Mouse (Mus musculus): Measurements from ENCODE around the gene Fmnl2. TPM values are rescaled to one million over a fixed set of nuclear protein-coding genes. Genes with fewer than 3 reads are reported as not detected.

The Fmnl2 gene
- polyA plus RNA-seq, 1 experiment from 2014 or later: 2.0 TPM

GRCm38 (mm10) chr2:53101885-53102740 lies 244.5 kb downstream of the Fmnl2 start:
- no peak for ATAC-seq (replicated peaks; ENCODE audit: insufficient number of reproducible peaks, low FRiP score, low TSS enrichment)
- Histone ChIP-seq H3K9me3 (replicated peaks; ENCODE audit: control insufficient read depth, low read length) (no peaks in the 10 kb centered on the region), H3K9ac (ENCODE audit: low read depth, low read length) (no peak overlapping the region), H3K4me1 (ENCODE audit: control insufficient read depth, insufficient read depth, low read length) (no peaks in the 10 kb centered on the region), H3K27me3 (ENCODE audit: control insufficient read depth, insufficient read depth, low read length) (no peaks in the 10 kb centered on the region), H3K4me3 (ENCODE audit: low read depth, low read length) (no peak overlapping the region), H3K27ac (ENCODE audit: low read depth, low read length) (no peak overlapping the region), H3K4me2 (no peak overlapping the region), H3K36me3 (ENCODE audit: control insufficient read depth, insufficient read depth, low read length) (no peaks in the 10 kb centered on the region)
- 82% methylated on average over 11 of the region's 11 CpGs for WGBS (ENCODE audit: insufficient replicate concordance)

GRCm38 (mm10) chr2:53102901-53103300 lies 245.2 kb downstream of the Fmnl2 start:
- no peaks in the 10 kb centered on the region for H3K27me3 ChIP-seq (ENCODE audit: control insufficient read depth, insufficient read depth, low read length)
- no peak overlapping the region for H3K9ac ChIP-seq (ENCODE audit: low read depth, low read length)
- WGBS (ENCODE audit: insufficient replicate concordance): 87% methylated on average over 2 of the region's 2 CpGs
- H3K9me3 ChIP-seq (replicated peaks; ENCODE audit: control insufficient read depth, low read length): no peaks in the 10 kb centered on the region
- no peak for ATAC-seq (replicated peaks; ENCODE audit: insufficient number of reproducible peaks, low FRiP score, low TSS enrichment)
- no peak overlapping the region for H3K4me2 ChIP-seq
- H3K36me3 ChIP-seq (ENCODE audit: control insufficient read depth, insufficient read depth, low read length): no peaks in the 10 kb centered on the region
- no peak overlapping the region for H3K4me3 ChIP-seq (ENCODE audit: low read depth, low read length)
- no peaks in the 10 kb centered on the region for H3K4me1 ChIP-seq (ENCODE audit: control insufficient read depth, insufficient read depth, low read length)
- no peak overlapping the region for H3K27ac ChIP-seq (ENCODE audit: low read depth, low read length)

- H3K4me2 ChIP-seq: no peak overlapping the region
- no peaks in the 10 kb centered on the region for H3K27me3 ChIP-seq (ENCODE audit: control insufficient read depth, insufficient read depth, low read length)
- no peak overlapping the region for H3K4me3 ChIP-seq (ENCODE audit: low read depth, low read length)
- no peaks in the 10 kb centered on the region for H3K4me1 ChIP-seq (ENCODE audit: control insufficient read depth, insufficient read depth, low read length)
- H3K9ac ChIP-seq (ENCODE audit: low read depth, low read length): no peak overlapping the region
- 82% methylated on average over 10 of the region's 10 CpGs for WGBS (ENCODE audit: insufficient replicate concordance)
- H3K27ac ChIP-seq (ENCODE audit: low read depth, low read length): no peak overlapping the region
- no peaks in the 10 kb centered on the region for H3K36me3 ChIP-seq (ENCODE audit: control insufficient read depth, insufficient read depth, low read length)
- no peak for ATAC-seq (replicated peaks; ENCODE audit: insufficient number of reproducible peaks, low FRiP score, low TSS enrichment)
- no peaks in the 10 kb centered on the region for H3K9me3 ChIP-seq (replicated peaks; ENCODE audit: control insufficient read depth, low read length)
Measured at GRCm38 (mm10) chr2:53105408-53105807, 247.7 kb downstream of the Fmnl2 start.

- Histone ChIP-seq H3K9ac (ENCODE audit: low read depth, low read length) (no peak overlapping the region), H3K36me3 (ENCODE audit: control insufficient read depth, insufficient read depth, low read length) (no peaks in the 10 kb centered on the region), H3K4me2 (no peak overlapping the region), H3K9me3 (replicated peaks; ENCODE audit: control insufficient read depth, low read length) (no peaks in the 10 kb centered on the region), H3K4me1 (ENCODE audit: control insufficient read depth, insufficient read depth, low read length) (no peaks in the 10 kb centered on the region), H3K27me3 (ENCODE audit: control insufficient read depth, insufficient read depth, low read length) (no peaks in the 10 kb centered on the region), H3K27ac (ENCODE audit: low read depth, low read length) (no peak overlapping the region), H3K4me3 (ENCODE audit: low read depth, low read length) (no peak overlapping the region)
- WGBS (ENCODE audit: insufficient replicate concordance): 74% methylated on average over 7 of the region's 7 CpGs
- ATAC-seq (replicated peaks; ENCODE audit: insufficient number of reproducible peaks, low FRiP score, low TSS enrichment): no peak
Measured at GRCm38 (mm10) chr2:53106056-53106455, 248.4 kb downstream of the Fmnl2 start.

GRCm38 (mm10) chr2:53106472-53106871 lies 248.8 kb downstream of the Fmnl2 start:
- Histone ChIP-seq H3K27ac (ENCODE audit: low read depth, low read length) (no peak overlapping the region), H3K4me2 (no peak overlapping the region), H3K4me1 (ENCODE audit: control insufficient read depth, insufficient read depth, low read length) (no peaks in the 10 kb centered on the region), H3K36me3 (ENCODE audit: control insufficient read depth, insufficient read depth, low read length) (no peaks in the 10 kb centered on the region), H3K9ac (ENCODE audit: low read depth, low read length) (no peak overlapping the region), H3K27me3 (ENCODE audit: control insufficient read depth, insufficient read depth, low read length) (no peaks in the 10 kb centered on the region), H3K9me3 (replicated peaks; ENCODE audit: control insufficient read depth, low read length) (no peaks in the 10 kb centered on the region), H3K4me3 (ENCODE audit: low read depth, low read length) (no peak overlapping the region)
- ATAC-seq (replicated peaks; ENCODE audit: insufficient number of reproducible peaks, low FRiP score, low TSS enrichment): no peak
- 87% methylated on average over 8 of the region's 8 CpGs for WGBS (ENCODE audit: insufficient replicate concordance)

GRCm38 (mm10) chr2:53108547-53108946 lies 250.9 kb downstream of the Fmnl2 start:
- no peak overlapping the region for H3K4me3 ChIP-seq (ENCODE audit: low read depth, low read length)
- H3K36me3 ChIP-seq (ENCODE audit: control insufficient read depth, insufficient read depth, low read length): no peaks in the 10 kb centered on the region
- H3K27me3 ChIP-seq (ENCODE audit: control insufficient read depth, insufficient read depth, low read length): no peaks in the 10 kb centered on the region
- H3K9me3 ChIP-seq (replicated peaks; ENCODE audit: control insufficient read depth, low read length): no peaks in the 10 kb centered on the region
- WGBS (ENCODE audit: insufficient replicate concordance): 71% methylated on average over 5 of the region's 5 CpGs
- H3K4me2 ChIP-seq: no peak overlapping the region
- no peaks in the 10 kb centered on the region for H3K4me1 ChIP-seq (ENCODE audit: control insufficient read depth, insufficient read depth, low read length)
- H3K9ac ChIP-seq (ENCODE audit: low read depth, low read length): no peak overlapping the region
- no peak overlapping the region for H3K27ac ChIP-seq (ENCODE audit: low read depth, low read length)
- no peak for ATAC-seq (replicated peaks; ENCODE audit: insufficient number of reproducible peaks, low FRiP score, low TSS enrichment)

GRCm38 (mm10) chr2:53121797-53122196 lies 264.1 kb downstream of the Fmnl2 start:
- WGBS (ENCODE audit: insufficient replicate concordance): 68% methylated on average over 5 of the region's 5 CpGs
- H3K4me2 ChIP-seq: no peak overlapping the region
- H3K9me3 ChIP-seq (replicated peaks; ENCODE audit: control insufficient read depth, low read length): no peaks in the 10 kb centered on the region
- H3K4me3 ChIP-seq (ENCODE audit: low read depth, low read length): no peak overlapping the region
- H3K36me3 ChIP-seq (ENCODE audit: control insufficient read depth, insufficient read depth, low read length): no peaks in the 10 kb centered on the region
- H3K27ac ChIP-seq (ENCODE audit: low read depth, low read length): no peak overlapping the region
- no peak for ATAC-seq (replicated peaks; ENCODE audit: insufficient number of reproducible peaks, low FRiP score, low TSS enrichment)
- H3K9ac ChIP-seq (ENCODE audit: low read depth, low read length): no peak overlapping the region
- H3K27me3 ChIP-seq (ENCODE audit: control insufficient read depth, insufficient read depth, low read length): no peaks in the 10 kb centered on the region
- no peaks in the 10 kb centered on the region for H3K4me1 ChIP-seq (ENCODE audit: control insufficient read depth, insufficient read depth, low read length)

GRCm38 (mm10) chr2:53125998-53126397 lies 268.3 kb downstream of the Fmnl2 start:
- no peaks in the 10 kb centered on the region for H3K27me3 ChIP-seq (ENCODE audit: control insufficient read depth, insufficient read depth, low read length)
- H3K9ac ChIP-seq (ENCODE audit: low read depth, low read length): no peak overlapping the region
- 82% methylated on average over 3 of the region's 3 CpGs for WGBS (ENCODE audit: insufficient replicate concordance)
- no peak overlapping the region for H3K27ac ChIP-seq (ENCODE audit: low read depth, low read length)
- no peak for ATAC-seq (replicated peaks; ENCODE audit: insufficient number of reproducible peaks, low FRiP score, low TSS enrichment)
- H3K36me3 ChIP-seq (ENCODE audit: control insufficient read depth, insufficient read depth, low read length): no peaks in the 10 kb centered on the region
- no peak overlapping the region for H3K4me3 ChIP-seq (ENCODE audit: low read depth, low read length)
- H3K4me1 ChIP-seq (ENCODE audit: control insufficient read depth, insufficient read depth, low read length): no peaks in the 10 kb centered on the region
- no peak overlapping the region for H3K4me2 ChIP-seq
- no peaks in the 10 kb centered on the region for H3K9me3 ChIP-seq (replicated peaks; ENCODE audit: control insufficient read depth, low read length)

GRCm38 (mm10) chr2:53129070-53129469 lies 271.4 kb downstream of the Fmnl2 start:
- H3K27ac ChIP-seq (ENCODE audit: low read depth, low read length): no peak overlapping the region
- no peaks in the 10 kb centered on the region for H3K36me3 ChIP-seq (ENCODE audit: control insufficient read depth, insufficient read depth, low read length)
- H3K9me3 ChIP-seq (replicated peaks; ENCODE audit: control insufficient read depth, low read length): no peaks in the 10 kb centered on the region

More at GRCm38 (mm10) chr2:53129070-53129469, 271.4 kb downstream of the Fmnl2 start:
- ATAC-seq (replicated peaks; ENCODE audit: insufficient number of reproducible peaks, low FRiP score, low TSS enrichment): no peak
- 83% methylated on average over 6 of the region's 6 CpGs for WGBS (ENCODE audit: insufficient replicate concordance)
- Histone ChIP-seq H3K27me3 (ENCODE audit: control insufficient read depth, insufficient read depth, low read length) (no peaks in the 10 kb centered on the region), H3K9ac (ENCODE audit: low read depth, low read length) (no peak overlapping the region), H3K4me3 (ENCODE audit: low read depth, low read length) (no peak overlapping the region), H3K4me1 (ENCODE audit: control insufficient read depth, insufficient read depth, low read length) (no peaks in the 10 kb centered on the region), H3K4me2 (no peak overlapping the region)

All from heart, embryonic 11.5 days (tissue).